Mouse (Mus musculus): ENCODE results near the gene Ankrd13d. TPM values are rescaled to one million over a fixed set of nuclear protein-coding genes. Genes with fewer than 3 reads are reported as not detected.

The Ankrd13d gene
- polyA plus RNA-seq, 1 experiment, result 0.38 TPM

GRCm38 (mm10) chr19:4298322-4299121 is 15.6 kb upstream of the Ankrd13d start:
- TF ChIP-seq TAL1 (IDR thresholded peaks at IDR 0.05; ENCODE audit: low read length) (no peak), GATA1 (IDR thresholded peaks at IDR 0.05; ENCODE audit: low read length) (no peak)
- H3K4me1 ChIP-seq (ENCODE audit: control insufficient read depth), result peaks cover 55% of the 10 kb centered on the region
- H3K27me3 ChIP-seq (ENCODE audit: control insufficient read depth), result no peaks in the 10 kb centered on the region
- no peak overlapping the region for H3K4me3 ChIP-seq (replicated peaks)
- peaks cover 52% of the 10 kb centered on the region for H3K36me3 ChIP-seq (ENCODE audit: control insufficient read depth)
- no peaks in the 10 kb centered on the region for H3K9me3 ChIP-seq (ENCODE audit: control insufficient read depth, low read length)

GRCm38 (mm10) chr19:4297851-4298250 is 14.9 kb upstream of the Ankrd13d start:
- TF ChIP-seq TAL1 (IDR thresholded peaks at IDR 0.05; ENCODE audit: low read length) (no peak), GATA1 (IDR thresholded peaks at IDR 0.05; ENCODE audit: low read length) (no peak)
- Histone ChIP-seq H3K36me3 (ENCODE audit: control insufficient read depth) (peaks cover 51% of the 10 kb centered on the region), H3K4me1 (ENCODE audit: control insufficient read depth) (peaks cover 49% of the 10 kb centered on the region), H3K27me3 (ENCODE audit: control insufficient read depth) (no peaks in the 10 kb centered on the region), H3K4me3 (replicated peaks) (no peak overlapping the region), H3K9me3 (ENCODE audit: control insufficient read depth, low read length) (no peaks in the 10 kb centered on the region)

GRCm38 (mm10) chr19:4296611-4297010 is 13.7 kb upstream of the Ankrd13d start:
- no peaks in the 10 kb centered on the region for H3K27me3 ChIP-seq (ENCODE audit: control insufficient read depth)
- peaks cover 37% of the 10 kb centered on the region for H3K4me1 ChIP-seq (ENCODE audit: control insufficient read depth)
- no peak overlapping the region for H3K4me3 ChIP-seq (replicated peaks)
- peaks cover 55% of the 10 kb centered on the region for H3K36me3 ChIP-seq (ENCODE audit: control insufficient read depth)
- no peak for TF ChIP-seq TAL1 (IDR thresholded peaks at IDR 0.05; ENCODE audit: low read length)
- TF ChIP-seq GATA1 (IDR thresholded peaks at IDR 0.05; ENCODE audit: low read length), result no peak
- H3K9me3 ChIP-seq (ENCODE audit: control insufficient read depth, low read length), result no peaks in the 10 kb centered on the region

- H3K36me3 ChIP-seq (ENCODE audit: control insufficient read depth), result peaks cover 60% of the 10 kb centered on the region
- TF ChIP-seq GATA1 (IDR thresholded peaks at IDR 0.05; ENCODE audit: low read length), result no peak
- H3K27me3 ChIP-seq (ENCODE audit: control insufficient read depth), result no peaks in the 10 kb centered on the region
- H3K4me3 ChIP-seq (replicated peaks), result no peak overlapping the region
- no peaks in the 10 kb centered on the region for H3K9me3 ChIP-seq (ENCODE audit: control insufficient read depth, low read length)
- H3K4me1 ChIP-seq (ENCODE audit: control insufficient read depth), result peaks cover 28% of the 10 kb centered on the region
Observed at GRCm38 (mm10) chr19:4295391-4295790, 12.5 kb upstream of the Ankrd13d start.

GRCm38 (mm10) chr19:4294381-4295097 is 11.6 kb upstream of the Ankrd13d start:
- TF ChIP-seq TAL1 (IDR thresholded peaks at IDR 0.05; ENCODE audit: low read length), result no peak
- TF ChIP-seq GATA1 (IDR thresholded peaks at IDR 0.05; ENCODE audit: low read length), result no peak
- H3K36me3 ChIP-seq (ENCODE audit: control insufficient read depth), result peaks cover 65% of the 10 kb centered on the region

GRCm38 (mm10) chr19:4291161-4291560 is 8.2 kb upstream of the Ankrd13d start:
- Histone ChIP-seq H3K27me3 (ENCODE audit: control insufficient read depth) (no peaks in the 10 kb centered on the region), H3K9me3 (ENCODE audit: control insufficient read depth, low read length) (no peaks in the 10 kb centered on the region), H3K36me3 (ENCODE audit: control insufficient read depth) (peaks cover 87% of the 10 kb centered on the region), H3K4me1 (ENCODE audit: control insufficient read depth) (peaks cover 10% of the 10 kb centered on the region), H3K4me3 (replicated peaks) (no peak overlapping the region)
- TF ChIP-seq TAL1 (IDR thresholded peaks at IDR 0.05; ENCODE audit: low read length) (no peak), GATA1 (IDR thresholded peaks at IDR 0.05; ENCODE audit: low read length) (no peak)

More at GRCm38 (mm10) chr19:4294381-4295097, 11.6 kb upstream of the Ankrd13d start:
- no peak overlapping the region for H3K4me3 ChIP-seq (replicated peaks)
- no peaks in the 10 kb centered on the region for H3K9me3 ChIP-seq (ENCODE audit: control insufficient read depth, low read length)
- H3K4me1 ChIP-seq (ENCODE audit: control insufficient read depth), result peaks cover 20% of the 10 kb centered on the region
- H3K27me3 ChIP-seq (ENCODE audit: control insufficient read depth), result no peaks in the 10 kb centered on the region

- Histone ChIP-seq H3K4me1 (ENCODE audit: control insufficient read depth) (peaks cover 10% of the 10 kb centered on the region), H3K9me3 (ENCODE audit: control insufficient read depth, low read length) (no peaks in the 10 kb centered on the region), H3K27me3 (ENCODE audit: control insufficient read depth) (no peaks in the 10 kb centered on the region), H3K4me3 (replicated peaks) (no peak overlapping the region), H3K36me3 (ENCODE audit: control insufficient read depth) (peaks cover 90% of the 10 kb centered on the region)
- no peak for TF ChIP-seq GATA1 (IDR thresholded peaks at IDR 0.05; ENCODE audit: low read length)
- no peak for TF ChIP-seq TAL1 (IDR thresholded peaks at IDR 0.05; ENCODE audit: low read length)
Observed at GRCm38 (mm10) chr19:4290749-4291148, 7.8 kb upstream of the Ankrd13d start.

GRCm38 (mm10) chr19:4283653-4284052 is 716 bp upstream of the Ankrd13d start:
- Histone ChIP-seq H3K36me3 (ENCODE audit: control insufficient read depth) (peaks cover 37% of the 10 kb centered on the region), H3K4me3 (replicated peaks) (no peak overlapping the region)
- TF ChIP-seq GATA1 (IDR thresholded peaks at IDR 0.05; ENCODE audit: low read length) (no peak), TAL1 (IDR thresholded peaks at IDR 0.05; ENCODE audit: low read length) (no peak)

GRCm38 (mm10) chr19:4280425-4280824 is 2.5 kb downstream of the Ankrd13d start:
- peaks cover 4% of the 10 kb centered on the region for H3K36me3 ChIP-seq (ENCODE audit: control insufficient read depth)
- no peak overlapping the region for H3K4me3 ChIP-seq (replicated peaks)
- H3K9me3 ChIP-seq (ENCODE audit: control insufficient read depth, low read length), result peaks cover 10% of the 10 kb centered on the region
- TF ChIP-seq GATA1 (IDR thresholded peaks at IDR 0.05; ENCODE audit: low read length), result no peak
- TF ChIP-seq TAL1 (IDR thresholded peaks at IDR 0.05; ENCODE audit: low read length), result no peak
- peaks cover 15% of the 10 kb centered on the region for H3K4me1 ChIP-seq (ENCODE audit: control insufficient read depth)
- peaks cover 17% of the 10 kb centered on the region for H3K27me3 ChIP-seq (ENCODE audit: control insufficient read depth)

More at GRCm38 (mm10) chr19:4283653-4284052, 716 bp upstream of the Ankrd13d start:
- H3K4me1 ChIP-seq (ENCODE audit: control insufficient read depth), result peaks cover 15% of the 10 kb centered on the region
- peaks cover 13% of the 10 kb centered on the region for H3K27me3 ChIP-seq (ENCODE audit: control insufficient read depth)
- peaks cover 3% of the 10 kb centered on the region for H3K9me3 ChIP-seq (ENCODE audit: control insufficient read depth, low read length)

Data from erythroblast, embryonic 14.5 days (primary cell).